Mouse (Mus musculus) layer of hippocampus, adult 18-20 months (tissue): Measurements from ENCODE around the gene Mipol1. TPM values are rescaled to one million over a fixed set of nuclear protein-coding genes. Genes with fewer than 3 reads are reported as not detected.

Source experiments
- DNase-seq, 2 experiments: peaks; one replicate each; pipeline ENCODE4 v3.0.0; 2022; ENCODE audit warnings: low spot score in 2 of 2
- total RNA-seq, 2 experiments: library from RNA; stranded (reverse); gene quantifications; 2 replicates each; pipeline ENCODE4 v1.2.3; 2021

Mipol1 gene
- total RNA-seq, 2 experiments from 2014 or later, result 6.0 to 7.4 TPM

DNA sequence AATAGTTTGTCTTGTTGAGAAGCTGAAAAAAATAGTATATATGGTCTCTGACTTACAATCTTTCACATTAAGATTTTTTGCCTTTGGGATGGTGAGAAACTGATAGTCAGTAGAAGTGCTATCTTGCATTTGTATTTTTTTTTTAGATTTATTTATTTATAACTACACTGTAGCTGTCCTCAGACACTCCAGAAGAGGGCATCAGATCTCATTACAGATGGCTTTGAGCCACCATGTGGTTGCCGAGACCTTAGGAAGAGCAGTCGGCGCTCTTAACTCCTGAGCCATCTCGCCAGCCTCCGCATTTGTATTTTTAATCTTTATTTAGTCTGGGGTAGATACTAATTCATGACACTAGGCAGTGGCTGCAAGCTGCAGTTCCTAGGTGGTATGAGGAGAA, 3.2 kb downstream of the Mipol1 start:
- DNase-seq, result no peak

DNA sequence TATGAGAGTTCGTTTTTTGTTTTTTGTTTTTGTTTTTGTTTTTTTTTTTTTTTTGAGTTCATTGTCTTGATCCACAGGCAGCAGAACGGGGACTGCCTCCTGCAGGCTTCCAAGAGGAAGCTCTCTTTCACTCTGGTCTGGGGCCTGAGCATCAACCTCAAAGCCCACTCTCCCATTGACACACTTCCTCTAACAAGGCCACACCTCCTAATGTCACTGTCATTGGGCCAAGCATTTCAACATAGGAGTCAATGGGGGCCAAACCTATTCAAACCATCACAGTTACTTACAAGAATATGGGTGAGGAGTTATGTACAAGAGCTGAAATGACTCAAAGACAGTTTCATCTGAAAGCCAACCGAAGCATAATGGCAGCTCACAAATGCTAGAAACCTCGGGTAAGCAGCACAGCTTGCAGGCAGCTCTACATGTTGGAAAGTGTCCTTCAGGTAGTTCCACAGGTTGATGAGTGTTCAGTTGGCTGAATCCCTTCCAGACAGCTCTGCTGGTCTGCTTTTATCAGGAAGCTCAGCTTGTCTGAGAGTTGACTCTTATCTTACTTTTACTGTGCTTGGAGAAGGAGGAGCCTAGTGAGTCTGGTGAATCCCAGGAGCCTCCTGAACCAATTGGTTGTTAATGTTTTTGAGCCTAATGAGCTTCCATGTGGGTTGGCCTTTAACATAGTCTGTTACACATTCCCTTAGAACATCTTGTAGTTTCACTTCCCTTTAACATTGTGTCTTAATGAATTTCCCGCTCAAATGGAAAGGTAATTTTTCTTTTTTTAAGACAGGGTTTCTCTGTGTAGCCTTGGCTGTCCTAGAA, 13.7 kb downstream of the Mipol1 start:
- no peak for DNase-seq

DNA sequence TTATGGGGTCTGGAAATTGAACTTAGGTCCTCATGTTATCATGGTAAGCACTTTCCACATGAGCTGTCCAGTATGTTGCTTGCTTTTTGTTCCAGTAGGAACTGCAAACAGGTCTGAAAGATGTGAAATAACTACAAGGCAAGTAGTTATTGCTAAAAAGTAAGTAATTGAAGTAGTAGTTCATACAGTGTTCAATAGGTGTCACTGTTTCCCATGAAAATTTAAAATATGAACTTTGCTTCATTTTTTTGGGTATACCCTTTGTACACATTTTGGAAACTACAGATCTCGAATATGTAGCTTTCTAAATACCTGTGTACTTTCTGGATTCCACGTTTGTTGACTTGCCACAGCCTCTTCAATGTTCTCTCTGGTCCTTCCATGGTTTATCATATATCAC, 28.3 kb downstream of the Mipol1 start:
- no peak for DNase-seq

DNA sequence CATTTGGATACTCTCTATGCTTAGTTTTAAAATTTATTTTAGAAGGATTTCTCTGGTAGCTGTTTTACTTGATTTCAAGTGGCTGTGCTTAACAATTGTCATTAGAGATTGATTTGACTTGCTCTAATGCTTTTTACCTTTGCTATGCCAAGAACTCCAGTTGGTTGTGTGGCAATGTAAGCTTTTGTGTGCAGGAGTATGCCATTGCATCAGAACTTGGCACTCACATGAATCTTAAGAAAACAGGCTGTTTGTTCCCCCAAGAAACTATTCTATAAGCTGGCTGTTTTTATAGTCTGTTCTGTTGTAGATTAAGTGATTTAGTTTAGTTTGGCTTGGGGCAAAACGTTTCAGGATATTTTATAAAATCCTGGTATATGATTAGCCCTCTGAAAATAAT, 45.2 kb downstream of the Mipol1 start:
- no peak for DNase-seq

DNA sequence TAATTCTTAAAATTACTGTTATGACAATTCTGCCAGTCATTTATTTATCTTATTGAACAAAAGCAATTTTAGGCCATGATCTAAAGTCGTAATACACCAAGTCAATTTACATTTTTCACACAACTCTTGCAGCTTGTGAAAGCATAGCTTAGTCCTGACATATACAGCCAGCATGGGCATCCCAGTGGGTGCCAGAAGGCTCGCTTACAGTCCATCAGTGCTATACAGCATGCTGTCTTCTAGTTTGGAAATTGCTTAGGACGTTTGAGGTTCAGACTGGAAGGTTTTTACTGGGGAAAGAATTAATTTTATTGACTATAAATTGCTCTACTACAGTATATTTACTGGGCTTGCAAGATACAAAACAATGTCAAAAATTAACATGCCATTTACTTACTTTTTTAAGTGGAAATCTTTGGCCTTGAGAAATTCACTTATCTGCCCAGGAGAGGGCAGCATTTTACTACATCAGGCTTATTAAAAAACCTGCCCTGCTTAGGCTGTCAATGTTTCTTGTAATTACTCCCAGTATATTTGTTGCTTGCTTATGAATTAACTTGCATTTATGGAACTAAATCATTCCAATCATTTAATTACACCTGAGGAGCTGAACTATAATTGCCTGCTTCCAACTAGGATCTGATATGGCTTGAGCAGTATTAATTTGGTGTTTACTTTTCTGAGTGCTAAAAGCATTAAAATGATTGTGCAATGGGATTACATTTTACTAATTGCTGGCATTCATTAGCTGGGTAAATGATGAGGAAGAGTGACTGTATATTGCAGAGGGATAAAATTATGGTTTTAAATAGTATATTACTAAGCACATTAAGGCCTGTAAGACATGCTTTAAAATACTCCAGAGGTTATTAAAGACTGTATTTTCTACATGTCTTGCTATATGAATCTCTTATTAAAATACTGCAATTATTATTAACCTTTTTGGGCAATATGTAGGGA, 51.2 kb downstream of the Mipol1 start:
- DNase-seq, result peak in 1 of 2 experiments; percentile 42

DNA sequence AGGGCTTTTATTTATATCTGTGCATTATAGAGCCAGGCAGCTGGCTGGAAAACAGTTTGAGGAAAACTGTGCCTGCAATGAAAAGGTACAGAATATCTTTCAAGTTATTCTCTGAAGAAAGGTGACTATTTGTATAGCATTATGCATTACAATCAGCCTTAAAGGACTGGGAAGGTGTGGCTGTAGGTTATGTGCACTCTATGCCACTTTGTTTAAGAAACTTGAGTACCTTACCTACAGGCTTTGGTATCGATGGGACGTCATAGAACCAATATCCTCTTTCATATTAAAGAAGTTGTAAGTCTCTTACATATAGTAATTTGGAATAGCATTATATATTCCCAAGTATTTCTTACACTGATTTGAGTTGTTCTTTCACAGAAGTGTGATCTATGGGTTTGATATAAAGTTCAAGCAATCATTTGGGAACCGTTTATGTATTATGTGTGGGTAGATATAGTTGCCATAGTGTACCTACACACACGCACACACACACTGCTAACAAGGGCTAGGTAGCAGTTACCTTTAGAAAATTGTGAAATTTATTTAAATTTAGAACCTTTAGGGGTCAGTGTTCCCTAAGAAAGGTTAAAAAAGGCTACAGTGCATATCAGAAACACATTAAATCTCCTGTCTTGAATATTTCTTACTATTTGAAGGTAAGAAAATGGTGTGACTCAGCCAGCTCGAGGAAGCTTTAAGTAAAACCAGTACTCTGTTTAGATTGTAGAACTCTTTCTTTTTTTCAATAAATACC, 55.3 kb downstream of the Mipol1 start:
- DNase-seq, result no peak

DNA sequence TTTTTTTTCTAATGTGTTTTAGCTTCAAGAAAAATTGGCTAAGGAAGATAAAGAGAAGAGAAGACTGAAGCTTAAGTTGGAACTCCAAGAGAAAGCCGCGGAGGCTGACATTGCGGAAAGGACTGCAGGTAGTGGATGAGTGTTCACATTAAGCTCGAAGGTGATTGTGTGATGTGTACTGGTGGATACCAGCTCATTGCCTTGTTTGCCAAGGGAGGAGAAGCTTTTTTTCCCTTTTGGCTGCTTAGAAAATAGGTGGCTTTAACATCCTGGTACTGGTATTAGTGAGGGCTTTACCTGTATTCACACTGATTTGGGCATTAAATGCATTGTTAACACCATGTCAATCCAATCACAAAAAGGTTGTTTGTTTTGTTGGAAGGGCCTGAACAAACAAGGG, 77.1 kb downstream of the Mipol1 start:
- DNase-seq, result no peak

DNA sequence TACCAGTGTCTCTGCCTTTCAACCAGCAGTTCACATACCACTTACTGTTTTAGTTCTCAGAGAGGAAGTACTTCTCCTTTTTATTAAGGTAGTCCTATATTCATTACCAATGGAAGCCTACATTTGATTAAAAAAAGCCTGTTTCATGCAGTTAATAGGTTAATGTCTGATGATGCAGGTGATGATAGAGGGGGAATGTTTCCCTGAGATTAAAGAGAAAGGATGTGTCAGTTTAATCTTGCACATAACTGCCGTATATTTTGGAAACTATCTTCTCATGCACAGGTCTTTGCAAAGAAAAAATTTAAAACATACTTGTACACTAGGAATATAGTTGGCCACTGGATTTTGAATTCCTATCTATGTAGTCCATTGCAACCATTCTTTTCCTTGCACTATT, 77.5 kb downstream of the Mipol1 start:
- no peak for DNase-seq

DNA sequence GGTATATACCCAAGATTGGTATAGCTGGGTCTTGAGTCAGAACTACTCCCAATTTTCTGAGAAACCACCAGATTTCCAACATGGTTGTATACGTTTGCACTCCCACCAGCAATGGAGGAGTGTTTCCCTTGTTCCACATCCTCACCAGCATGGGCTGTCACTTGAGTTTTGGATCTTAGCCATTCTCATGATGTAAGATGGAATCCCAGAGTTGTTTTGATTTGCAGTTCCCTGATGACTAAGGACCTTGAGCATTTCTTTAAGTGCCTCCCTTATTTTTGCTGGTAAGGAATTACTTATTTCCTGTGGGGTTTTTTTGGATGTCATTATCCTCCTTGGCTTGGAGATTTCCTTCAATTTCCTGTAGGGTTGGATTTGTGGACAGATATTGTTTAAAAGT, 108.8 kb downstream of the Mipol1 start:
- DNase-seq, result no peak

DNA sequence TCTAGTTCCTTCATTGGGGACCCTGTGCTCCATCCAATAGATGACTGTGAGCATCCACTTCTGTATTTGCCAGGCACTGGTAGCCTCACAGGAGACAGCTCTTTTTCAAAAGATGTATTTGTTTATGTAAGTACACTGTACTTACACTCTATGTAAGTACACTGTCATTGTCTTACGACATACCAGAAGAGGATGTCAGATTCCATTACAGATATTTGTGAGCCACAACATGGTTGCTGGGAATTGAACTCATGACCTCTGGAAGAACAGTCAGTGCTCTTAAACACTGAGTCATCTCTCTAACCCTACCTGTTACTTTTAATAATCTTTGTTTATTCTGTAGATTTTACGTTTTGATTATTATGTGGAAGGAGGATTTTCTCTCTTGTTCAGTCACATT, 109.9 kb downstream of the Mipol1 start:
- DNase-seq, result no peak

DNA sequence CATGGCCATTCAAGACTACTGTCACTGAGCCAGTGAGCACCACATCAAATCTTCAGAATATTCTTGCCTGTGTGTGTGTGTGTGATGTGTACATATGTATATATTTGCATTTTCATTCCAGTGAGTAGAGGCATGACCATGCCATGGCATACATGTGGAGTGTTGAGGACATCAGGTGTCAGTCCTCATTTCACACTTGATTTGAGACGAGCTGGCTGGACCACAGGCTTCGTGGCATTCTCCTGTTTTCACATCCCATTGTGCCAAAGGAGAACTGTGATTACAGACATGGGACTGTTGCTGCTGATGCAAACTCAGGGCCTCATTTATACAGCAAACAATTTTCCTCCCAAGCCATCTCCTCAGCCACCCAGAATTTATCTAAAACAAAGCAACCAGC, 132.5 kb downstream of the Mipol1 start:
- no peak for DNase-seq

DNA sequence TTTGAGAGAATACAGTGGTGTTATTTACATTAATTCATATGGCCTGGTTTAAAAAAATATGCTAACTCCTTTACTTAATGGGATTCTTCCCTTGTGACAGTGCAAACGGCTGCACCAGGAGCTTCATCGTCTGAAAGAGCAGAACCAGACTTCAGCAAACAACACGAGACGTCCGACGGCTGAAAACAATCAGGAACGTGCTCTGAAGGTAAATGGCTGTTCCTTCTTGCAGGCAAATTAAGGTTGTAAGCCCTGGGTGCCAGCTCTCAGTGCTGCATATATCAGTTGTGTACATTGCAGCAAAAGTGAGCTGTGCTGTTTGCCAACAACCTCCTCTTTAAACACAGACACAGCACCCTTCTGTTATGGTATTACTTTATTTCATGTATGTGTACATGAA, 133.8 kb downstream of the Mipol1 start:
- no peak for DNase-seq

DNA sequence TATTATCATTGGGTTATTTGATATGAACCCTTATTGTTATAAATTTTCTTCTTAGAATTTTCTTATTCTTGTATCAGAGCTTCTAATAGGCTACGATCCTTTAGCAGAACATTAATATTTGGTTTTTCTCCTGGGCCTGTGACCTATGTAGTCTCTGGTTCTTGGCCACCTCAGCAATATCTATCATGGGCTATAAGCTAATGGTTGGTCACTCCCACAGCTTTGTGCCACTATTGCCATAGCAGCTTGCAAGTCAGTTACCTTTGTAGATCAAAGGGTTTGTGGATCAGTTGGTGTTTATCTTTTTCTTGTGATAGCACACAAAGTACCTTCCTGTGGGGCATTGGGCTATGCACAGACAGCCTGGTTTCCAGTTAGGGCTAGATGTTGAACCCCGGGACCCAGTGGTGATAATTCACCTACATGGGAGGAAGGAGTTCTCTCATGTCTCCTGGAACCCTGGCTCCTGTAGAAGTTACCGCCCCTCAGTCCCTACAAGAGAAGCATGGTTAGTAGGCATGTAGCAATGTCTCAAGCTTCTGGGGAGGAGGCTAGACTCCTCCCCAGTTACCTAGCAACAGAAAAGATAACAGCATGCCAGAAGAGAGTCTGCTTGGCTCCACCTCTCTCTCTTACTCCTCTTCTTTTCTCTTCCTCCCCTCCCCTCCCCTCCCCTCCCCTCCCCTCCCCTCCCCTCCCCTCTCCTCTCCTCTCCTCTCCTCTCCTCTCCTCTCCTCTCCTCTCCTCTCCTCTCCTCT, 141.7 kb downstream of the Mipol1 start:
- DNase-seq, result no peak

DNA sequence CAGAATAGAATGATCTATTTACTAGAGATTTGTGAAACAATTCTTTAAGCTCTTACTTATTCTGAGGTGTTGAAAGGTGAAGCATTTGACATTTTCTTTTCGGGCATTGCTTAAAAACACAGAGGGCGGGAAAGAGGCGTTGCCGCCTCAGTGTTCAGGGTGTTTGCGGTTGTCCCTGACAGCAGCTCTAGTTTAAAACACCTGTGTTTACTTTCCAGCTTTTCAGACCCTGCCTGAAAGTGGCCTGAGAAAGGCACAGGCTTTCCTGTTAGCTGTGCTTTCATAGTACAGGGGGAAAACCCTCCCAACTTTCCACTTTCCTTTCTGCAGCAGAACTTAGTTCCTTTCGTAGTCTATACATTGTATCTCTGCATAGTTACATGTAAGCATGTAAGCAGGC, 152.6 kb downstream of the Mipol1 start:
- no peak for DNase-seq

DNA sequence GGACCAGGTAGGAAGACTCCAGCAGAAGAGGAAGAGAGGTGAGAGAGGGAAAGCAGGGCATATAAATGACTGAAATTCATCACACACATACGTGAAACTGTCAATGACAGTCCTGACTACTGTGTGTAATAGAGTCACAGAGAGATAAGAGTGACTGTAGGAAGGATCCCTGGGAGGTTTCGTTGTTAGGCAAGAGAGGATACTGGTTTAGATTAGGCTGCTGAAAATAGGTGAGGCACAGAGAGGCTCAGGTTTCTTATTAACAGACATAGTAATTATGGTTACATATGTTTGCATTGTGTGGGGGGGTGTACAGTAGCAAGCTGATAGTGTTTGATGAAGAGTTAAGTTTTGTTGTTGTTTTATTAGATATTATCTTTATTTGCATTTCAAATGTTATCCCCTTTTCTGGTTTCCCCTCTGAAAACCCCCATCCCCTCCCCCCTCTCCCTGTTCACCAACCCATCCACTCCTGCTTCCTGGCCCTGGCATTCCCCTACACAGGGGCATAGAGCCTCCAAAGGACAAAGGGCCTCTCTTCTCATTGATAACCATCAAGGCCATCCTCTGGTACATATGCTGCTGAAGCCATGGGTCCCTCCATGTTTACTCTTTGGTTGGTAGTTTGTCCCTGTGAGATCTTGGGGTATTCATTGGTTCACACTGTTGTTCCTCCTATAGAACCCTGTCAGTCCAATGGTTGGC, 157.5 kb downstream of the Mipol1 start:
- no peak for DNase-seq

DNA sequence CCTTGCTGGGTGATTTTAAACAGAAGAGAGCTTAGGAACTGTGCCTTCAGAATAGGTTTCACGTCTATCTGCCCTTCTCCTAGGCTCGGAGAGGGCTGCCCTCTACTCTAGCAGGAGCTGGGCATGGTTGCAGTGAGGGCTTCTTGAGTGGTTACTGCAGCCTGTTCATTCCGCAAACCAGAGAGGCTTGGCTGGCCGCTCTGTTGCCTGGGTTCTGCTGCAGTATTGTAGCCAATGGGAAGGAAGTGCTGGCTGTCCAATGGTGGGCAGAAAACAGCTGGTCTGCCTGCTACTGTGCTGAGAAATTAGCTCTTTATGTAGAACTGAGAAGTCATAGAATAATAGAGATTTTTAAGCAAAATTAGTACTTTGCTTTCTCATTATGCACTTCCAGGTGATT, 169.3 kb downstream of the Mipol1 start:
- no peak for DNase-seq

DNA sequence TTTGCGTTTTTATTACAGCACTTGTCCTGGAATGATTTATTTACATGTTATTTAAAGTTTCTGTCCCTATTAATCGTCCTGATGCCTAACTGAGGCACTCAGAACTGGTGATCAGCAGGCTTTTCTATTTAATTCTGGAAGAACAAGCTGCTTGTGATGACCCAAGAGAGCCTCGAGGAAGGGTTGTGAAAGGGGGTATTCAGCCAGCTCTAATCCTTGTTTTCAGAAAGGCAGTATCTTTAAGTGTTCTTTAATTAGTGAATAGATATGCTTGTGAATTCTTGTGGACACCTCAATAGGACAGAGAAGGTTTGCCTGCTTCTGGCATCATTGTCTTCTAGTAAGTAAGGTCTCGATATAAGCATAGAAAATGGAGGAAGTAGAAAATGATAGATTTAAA, 170.0 kb downstream of the Mipol1 start:
- DNase-seq, result no peak

DNA sequence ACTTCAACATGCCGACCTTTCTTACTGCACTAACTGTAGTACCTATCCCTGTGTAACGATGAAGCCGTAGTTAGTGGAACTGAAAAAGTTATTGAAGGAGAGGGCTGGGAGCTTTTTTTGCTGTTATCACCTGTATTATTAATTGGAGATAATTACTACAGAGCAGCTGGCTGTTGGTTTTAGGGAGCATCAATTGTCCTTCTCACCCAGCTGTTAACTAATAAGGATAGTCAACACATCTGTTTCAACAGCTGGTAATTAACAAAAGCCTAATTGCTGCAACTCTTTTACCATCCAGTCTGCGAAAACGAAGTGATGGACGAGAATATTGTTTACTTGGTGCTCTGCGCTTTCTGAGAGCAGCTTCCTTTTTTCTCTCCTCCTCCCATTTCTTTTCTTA, 170.9 kb downstream of the Mipol1 start:
- no peak for DNase-seq

DNA sequence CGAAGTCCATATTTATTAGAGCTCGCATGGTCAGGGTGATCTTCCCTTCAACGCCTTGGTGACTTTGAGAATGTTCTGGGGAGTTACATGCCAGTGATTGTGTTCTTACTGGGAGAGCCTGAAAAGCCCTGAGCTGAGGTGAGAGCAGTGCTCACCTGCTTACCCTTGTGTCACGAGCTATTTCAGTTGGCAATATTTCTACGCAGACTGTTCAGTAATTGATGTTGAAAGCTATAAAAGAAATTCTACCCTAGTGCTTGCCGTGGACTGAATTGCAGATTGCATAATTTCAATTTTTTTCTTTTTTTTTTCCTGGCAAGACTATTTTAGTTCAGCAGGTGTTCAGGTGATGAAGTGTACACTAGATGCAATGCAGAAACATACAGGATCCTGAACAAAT, 172.1 kb downstream of the Mipol1 start:
- DNase-seq, result no peak

DNA sequence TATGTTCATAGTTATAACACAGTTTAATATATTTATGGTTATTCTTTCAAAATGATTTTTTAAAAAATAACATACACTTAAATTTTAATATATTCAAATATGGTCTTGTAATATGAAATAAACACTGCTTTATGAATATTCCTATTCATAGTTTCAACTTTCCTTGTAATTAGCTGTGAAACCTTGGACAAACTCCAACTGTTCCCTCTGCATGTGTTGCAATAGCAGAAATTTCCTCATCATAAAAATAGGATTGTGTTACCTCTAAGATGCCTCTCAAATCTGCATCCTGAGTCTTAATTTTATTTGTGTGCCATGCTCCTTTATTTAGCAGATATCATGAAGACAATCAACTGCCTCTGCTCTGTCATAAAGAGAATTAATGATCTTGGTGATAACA, 179.7 kb downstream of the Mipol1 start:
- DNase-seq, result peak in 1 of 2 experiments; percentile 10
